Mouse (Mus musculus) spleen, postnatal 36 days (tissue): Measurements from ENCODE around the gene Mysm1.

Experiments used
- DNase-seq, 2 experiments: peaks; one replicate each; pipeline ENCODE4 v3.0.0; 2022; ENCODE audit warnings: low spot score in 2 of 2, mixed read lengths in 1 of 2

The Mysm1 gene

DNA sequence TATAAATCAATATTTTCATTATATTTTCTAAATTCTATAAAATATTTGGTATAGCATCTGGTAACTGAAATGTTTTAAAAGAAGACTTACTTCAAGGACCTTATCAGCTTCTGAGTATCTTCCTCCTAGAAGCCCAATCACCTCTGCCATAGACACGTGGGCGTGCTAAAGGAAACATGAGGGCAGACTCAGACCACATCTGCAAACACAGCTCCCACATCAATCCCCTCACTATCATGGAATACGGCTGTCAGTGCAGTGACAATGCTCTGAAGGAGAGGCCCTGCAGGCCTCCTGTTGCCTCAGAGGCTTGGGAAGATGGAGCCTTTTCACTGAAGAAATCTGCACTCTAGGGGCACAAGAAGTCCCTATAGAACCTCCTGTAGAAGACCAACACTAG is 26.1 kb downstream of the Mysm1 start:
- DNase-seq: no peak

DNA sequence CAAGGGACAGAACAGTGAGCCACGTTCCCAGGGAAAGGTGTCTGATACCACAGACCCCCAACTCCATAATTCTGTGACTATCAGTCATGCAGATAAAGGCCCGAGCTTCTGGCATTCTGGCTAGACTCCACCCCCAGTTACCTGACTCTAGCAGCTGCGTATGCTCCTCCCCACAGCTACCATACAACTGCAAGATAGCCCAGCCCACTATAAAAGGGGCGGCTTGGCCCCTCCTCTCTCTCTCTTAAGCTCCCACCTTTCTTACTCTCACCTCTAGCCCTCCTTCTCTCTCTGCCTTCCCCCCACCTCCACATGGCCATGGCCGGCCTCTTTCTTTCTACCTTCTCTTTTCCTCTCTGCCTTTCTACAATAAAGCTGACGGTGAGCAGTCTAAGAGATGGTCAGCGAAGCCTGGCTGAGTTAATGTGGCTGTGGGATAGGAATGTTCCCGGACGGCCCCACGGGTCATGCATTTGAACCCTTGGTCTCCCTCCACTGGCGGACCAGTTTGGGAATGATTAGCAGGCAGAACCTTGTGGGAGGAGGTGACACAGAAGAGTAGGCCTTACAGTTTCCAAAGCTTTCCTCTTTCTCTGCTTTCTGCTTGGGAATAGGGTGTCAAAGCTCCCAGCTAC is 37.6 kb downstream of the Mysm1 start:
- no peak for DNase-seq

DNA sequence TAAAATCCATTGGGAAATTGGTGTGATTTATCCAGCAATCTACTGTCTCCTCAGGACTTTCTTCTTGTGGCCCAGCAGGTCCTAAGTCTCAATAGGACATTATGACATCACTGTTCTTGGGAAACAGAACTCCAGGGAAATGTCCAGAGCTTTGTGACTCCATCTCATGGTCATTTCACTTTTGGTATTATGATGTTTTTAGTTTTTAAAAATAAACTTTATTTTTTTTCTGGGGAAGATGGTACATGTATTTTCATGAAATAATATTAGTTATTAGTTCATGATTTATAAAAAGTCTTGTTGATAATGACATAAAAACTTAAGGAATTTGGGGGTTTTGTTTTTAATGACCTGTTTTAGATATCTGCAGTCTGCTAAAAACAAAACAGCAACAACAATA is 50.2 kb downstream of the Mysm1 start, which contains the start of gene Eqtn:
Eqtn (minus strand) TSS at position 101 of the 400 bp plus-strand sequence.
- DNase-seq: no peak

DNA sequence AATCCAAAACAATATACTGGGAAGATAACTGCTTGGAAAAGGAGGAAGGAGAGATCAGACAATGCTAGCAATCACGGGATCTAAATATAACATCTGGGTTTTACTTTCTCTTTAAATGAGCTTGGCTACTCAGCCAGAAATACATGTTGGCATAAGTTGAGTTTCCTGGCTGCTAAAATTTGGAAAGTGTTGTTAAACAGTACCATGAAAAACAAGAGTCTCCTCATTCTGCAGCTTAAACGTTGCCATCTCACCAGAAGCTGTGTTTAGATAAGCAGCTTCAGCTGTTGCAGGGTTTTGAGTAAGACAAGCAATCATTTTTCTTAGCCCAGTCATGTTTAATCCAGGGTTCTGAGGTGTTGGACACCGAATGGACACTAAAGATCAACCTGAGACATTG is 77.1 kb downstream of the Mysm1 start:
- no peak for DNase-seq

DNA sequence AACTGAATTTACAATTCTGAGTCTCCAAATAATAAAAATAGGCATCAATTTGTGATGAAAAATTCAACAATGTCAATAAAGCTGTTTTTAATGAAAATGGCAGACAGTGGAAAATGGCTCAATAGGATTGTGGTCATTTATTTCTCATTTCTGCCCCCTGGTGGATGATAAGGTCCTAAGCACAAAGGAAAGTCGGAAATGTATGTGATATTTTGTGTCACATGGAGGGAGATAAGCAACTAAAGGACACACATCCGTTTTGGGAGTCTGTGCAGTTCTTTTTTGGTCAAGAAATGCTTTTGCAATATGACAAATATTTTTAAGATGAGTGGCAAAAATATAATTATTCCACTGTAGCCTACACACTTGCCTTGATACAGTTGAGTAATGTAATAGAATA is 78.2 kb downstream of the Mysm1 start:
- DNase-seq: no peak
